Mouse (Mus musculus) liver, adult 2 months (tissue): ENCODE measurements around the gene Igf2bp3. TPM values are rescaled to one million over a fixed set of nuclear protein-coding genes. Genes with fewer than 3 reads are reported as not detected.

Source experiments
- DNase-seq: peaks from one replicate; pipeline ENCODE4 v3.0.0-alpha.2; 2011; ENCODE audit warnings: low read depth, low spot score; ENCODE audit errors: extremely low read depth
- H3K27ac ChIP-seq: fragments of 200-500 bp; replicated peaks from 2 replicates; pipeline ENCODE4 v1.5.1; 2012; ENCODE audit warnings: low read depth, mild to moderate bottlenecking, control low read depth, inconsistent platforms, low read length; ENCODE audit not compliant: insufficient read depth
- H3K27me3 ChIP-seq: fragments of 200-500 bp; 2 replicates; pipeline ENCODE4 v1.6.1; 2012; ENCODE audit warnings: mild to moderate bottlenecking, moderate library complexity, low read length, inconsistent platforms; ENCODE audit not compliant: control insufficient read depth, insufficient read depth
- H3K36me3 ChIP-seq: fragments of 200-500 bp; 2 replicates; pipeline ENCODE4 v1.6.1; 2012; ENCODE audit warnings: low read length, inconsistent platforms; ENCODE audit not compliant: control insufficient read depth, insufficient read depth
- H3K4me1 ChIP-seq: fragments of 200-500 bp; 2 replicates; pipeline ENCODE4 v1.6.1; 2011; ENCODE audit warnings: low read length; ENCODE audit not compliant: control insufficient read depth, insufficient read depth
- H3K4me3 ChIP-seq: fragments of 200-500 bp; 2 replicates; pipeline ENCODE4 v1.5.1; 2011; ENCODE audit warnings: low read depth, mild to moderate bottlenecking, control low read depth, low read length, moderate library complexity; ENCODE audit not compliant: insufficient read depth
- H3K79me2 ChIP-seq: fragments of 200-500 bp; 2 replicates; pipeline ENCODE4 v1.6.1; 2012; ENCODE audit warnings: inconsistent platforms, mild to moderate bottlenecking, low read length, moderate library complexity; ENCODE audit not compliant: control insufficient read depth, insufficient read depth
- H3K9ac ChIP-seq: fragments of 200-500 bp; 2 replicates; pipeline ENCODE4 v1.6.1; 2012; ENCODE audit warnings: low read depth, mild to moderate bottlenecking, control low read depth, inconsistent platforms, low read length
- CTCF ChIP-seq: fragments of 200-500 bp; IDR thresholded peaks from 2 replicates; pipeline ENCODE4 v1.5.1; 2011; ENCODE audit warnings: low read depth, low read length, control low read depth
- POLR2A ChIP-seq: fragments of 200-500 bp; IDR thresholded peaks from 2 replicates; pipeline ENCODE4 v1.6.1; 2011; ENCODE audit warnings: low read length, control low read depth; ENCODE audit not compliant: insufficient read depth; ENCODE audit errors: extremely low read depth
- whole genome bisulfite sequencing: fragments of 180-500 bp; shearing (Covaris S2); methylation state at CpG from one replicate; pipeline ENCODE4 v1.1.7; 2018; 5-methylcytosine and 5-hydroxymethylcytosine counted together
- polyA plus RNA-seq: library from polyadenylated mRNA; depleted of rRNA; stranded (reverse); fragments of >200 nt; gene quantifications from 2 replicates; pipeline ENCODE4 v1.2.3, GENCODE M21; 2012
- total RNA-seq: library from RNA; depleted of rRNA; stranded (reverse); fragments of >200 nt; gene quantifications from 2 replicates; pipeline ENCODE4 v1.2.3, GENCODE M21; 2014

Gene Igf2bp3
- total and polyA plus RNA-seq, 2 experiments = 0.21 to 0.46 TPM

GRCm38 (mm10) chr6:49167406-49167805 lies 47.4 kb downstream of the Igf2bp3 start:
- WGBS = 81% methylated on average over 4 of the region's 4 CpGs
- Histone ChIP-seq H3K9ac (no peak overlapping the region), H3K27me3 (no peaks in the 10 kb centered on the region), H3K27ac (no peak overlapping the region), H3K4me3 (no peak overlapping the region), H3K4me1 (peaks cover 3% of the 10 kb centered on the region), H3K79me2 (no peaks in the 10 kb centered on the region), H3K36me3 (no peaks in the 10 kb centered on the region)
- no peak for DNase-seq
- TF ChIP-seq POLR2A (no peak), CTCF (no peak)

GRCm38 (mm10) chr6:49166318-49166717 lies 48.4 kb downstream of the Igf2bp3 start:
- H3K9ac ChIP-seq = no peak overlapping the region
- H3K36me3 ChIP-seq = no peaks in the 10 kb centered on the region
- 23% methylated on average over 8 of the region's 8 CpGs for WGBS
- no peaks in the 10 kb centered on the region for H3K27me3 ChIP-seq
- H3K79me2 ChIP-seq = no peaks in the 10 kb centered on the region
- H3K4me3 ChIP-seq = no peak overlapping the region
- H3K4me1 ChIP-seq = peaks cover 2% of the 10 kb centered on the region
- H3K27ac ChIP-seq = peak overlapping the region; percentile 51
- TF ChIP-seq POLR2A (no peak), CTCF (no peak)
- DNase-seq = peak; percentile 22

GRCm38 (mm10) chr6:49165855-49166254 lies 48.9 kb downstream of the Igf2bp3 start:
- Histone ChIP-seq H3K27me3 (no peaks in the 10 kb centered on the region), H3K27ac (peak overlapping the region; percentile 22; the same call in 1 of the 2 replicates), H3K79me2 (no peaks in the 10 kb centered on the region), H3K4me3 (no peak overlapping the region), H3K9ac (no peak overlapping the region), H3K36me3 (no peaks in the 10 kb centered on the region), H3K4me1 (peaks cover 1% of the 10 kb centered on the region)
- WGBS = 29% methylated on average over 6 of the region's 6 CpGs
- TF ChIP-seq POLR2A (no peak), CTCF (no peak)
- peak; percentile 80 for DNase-seq

- H3K27ac ChIP-seq = no peak overlapping the region
- H3K9ac ChIP-seq = no peak overlapping the region
- H3K36me3 ChIP-seq = no peaks in the 10 kb centered on the region
- no peak overlapping the region for H3K4me3 ChIP-seq
- TF ChIP-seq CTCF (no peak), POLR2A (no peak)
- H3K79me2 ChIP-seq = no peaks in the 10 kb centered on the region
- WGBS = 73% methylated on average over 6 of the region's 6 CpGs
- peaks cover 1% of the 10 kb centered on the region for H3K4me1 ChIP-seq
- no peaks in the 10 kb centered on the region for H3K27me3 ChIP-seq
- no peak for DNase-seq
These were observed 49.7 kb downstream of the Igf2bp3 start for GRCm38 (mm10) chr6:49165101-49165500.

- Histone ChIP-seq H3K27ac (no peak overlapping the region), H3K4me1 (peaks cover 1% of the 10 kb centered on the region), H3K27me3 (no peaks in the 10 kb centered on the region), H3K79me2 (no peaks in the 10 kb centered on the region), H3K9ac (no peak overlapping the region), H3K4me3 (no peak overlapping the region), H3K36me3 (no peaks in the 10 kb centered on the region)
- WGBS = 77% methylated on average over 11 of the region's 11 CpGs
- no peak for DNase-seq
- TF ChIP-seq POLR2A = no peak
- no peak for TF ChIP-seq CTCF
These were observed 50.1 kb downstream of the Igf2bp3 start for GRCm38 (mm10) chr6:49164701-49165100.

GRCm38 (mm10) chr6:49159971-49160370 lies 54.8 kb downstream of the Igf2bp3 start:
- DNase-seq = peak; percentile 53
- peaks cover 2% of the 10 kb centered on the region; the same call in 1 of the 2 replicates for H3K4me1 ChIP-seq
- no peak overlapping the region for H3K9ac ChIP-seq
- WGBS = 20% methylated on average over 2 of the region's 2 CpGs
- H3K79me2 ChIP-seq = no peaks in the 10 kb centered on the region; the same call in 1 of the 2 replicates
- no peak overlapping the region for H3K4me3 ChIP-seq
- no peak overlapping the region for H3K27ac ChIP-seq
- no peaks in the 10 kb centered on the region for H3K36me3 ChIP-seq
- no peak for TF ChIP-seq POLR2A
- no peaks in the 10 kb centered on the region for H3K27me3 ChIP-seq

- WGBS = 70% methylated on average over 3 of the region's 3 CpGs
- Histone ChIP-seq H3K9ac (no peak overlapping the region), H3K4me1 (peaks cover 2% of the 10 kb centered on the region; the same call in 1 of the 2 replicates), H3K79me2 (no peaks in the 10 kb centered on the region; the same call in 1 of the 2 replicates), H3K4me3 (no peak overlapping the region), H3K27me3 (no peaks in the 10 kb centered on the region), H3K36me3 (no peaks in the 10 kb centered on the region), H3K27ac (no peak overlapping the region)
- TF ChIP-seq CTCF (no peak), POLR2A (no peak)
- no peak for DNase-seq
These were observed 58.0 kb downstream of the Igf2bp3 start for GRCm38 (mm10) chr6:49156826-49157175.
